Mouse (Mus musculus) forebrain, embryonic 10.5 days (tissue): ENCODE measurements around the gene Bmper. TPM values are rescaled to one million over a fixed set of nuclear protein-coding genes. Genes with fewer than 3 reads are reported as not detected.

Experiments
- DNase-seq: peaks from one replicate; pipeline ENCODE4 v3.0.0-alpha.2; 2017; ENCODE audit warnings: low spot score; ENCODE audit errors: extremely low spot score
- H3K27ac ChIP-seq: fragments of 300-500 bp; sonication (generic); 2 replicates; pipeline ENCODE4 v1.5.1; 2016; ENCODE audit warnings: mild to moderate bottlenecking
- H3K27me3 ChIP-seq: fragments of 300-500 bp; sonication (generic); 2 replicates; pipeline ENCODE4 v1.6.1; 2016; ENCODE audit warnings: mild to moderate bottlenecking; ENCODE audit not compliant: poor library complexity, severe bottlenecking
- H3K36me3 ChIP-seq: fragments of 300-500 bp; sonication (generic); replicated peaks from 2 replicates; pipeline ENCODE4 v1.6.1; 2016; ENCODE audit warnings: mild to moderate bottlenecking, moderate library complexity
- H3K4me1 ChIP-seq: fragments of 300-500 bp; sonication (generic); 2 replicates; pipeline ENCODE4 v1.6.1; 2016
- H3K4me3 ChIP-seq: fragments of 300-500 bp; sonication (generic); 2 replicates; pipeline ENCODE4 v1.5.1; 2016; ENCODE audit warnings: mild to moderate bottlenecking, moderate library complexity
- H3K9me3 ChIP-seq: fragments of 300-500 bp; sonication (generic); 2 replicates; pipeline ENCODE4 v1.6.1; 2016; ENCODE audit warnings: mild to moderate bottlenecking, moderate library complexity
- WGBS: fragments of 180-500 bp; shearing (Covaris S2); methylation state at CpG from one replicate; pipeline ENCODE4 v1.1.7; 2016; 5-methylcytosine and 5-hydroxymethylcytosine counted together
- polyA plus RNA-seq: library from polyadenylated mRNA; unstranded; fragments of >200 nt; fragmentation: Nextera tagmentation; extraction: Ambion mirVana; gene quantifications from 2 replicates; pipeline ENCODE4 v1.2.1, GENCODE M21; 2016

The Bmper gene
- polyA plus RNA-seq, 1 experiment from 2014 or later, result 5.1 TPM

DNA sequence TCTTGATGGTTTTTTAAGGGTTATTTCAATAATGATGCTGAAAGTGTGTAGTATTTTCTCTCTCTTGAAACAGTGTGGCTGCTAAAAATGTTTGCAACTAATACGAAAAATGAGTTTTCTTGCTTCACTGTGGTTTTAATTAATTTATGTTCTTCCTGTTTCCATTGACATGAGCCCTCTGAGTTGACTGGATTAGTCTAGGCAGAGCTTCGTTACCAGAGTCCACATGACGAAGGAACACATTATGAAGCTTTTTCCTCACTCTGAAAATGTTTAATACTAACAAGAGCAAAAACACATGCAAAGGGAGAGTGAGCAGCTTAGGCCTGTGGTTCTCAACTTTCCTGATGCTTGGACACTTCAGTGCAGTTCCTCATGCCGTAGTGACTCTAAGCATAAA lies 53.4 kb downstream of the Bmper start:
- no peaks in the 10 kb centered on the region for H3K27me3 ChIP-seq
- no peaks in the 10 kb centered on the region for H3K36me3 ChIP-seq
- no peaks in the 10 kb centered on the region for H3K9me3 ChIP-seq
- H3K27ac ChIP-seq, result no peak overlapping the region
- DNase-seq, result no peak
- H3K4me3 ChIP-seq, result no peak overlapping the region
- WGBS, result 87% methylated on average over 4 of the region's 4 CpGs
- H3K4me1 ChIP-seq, result no peaks in the 10 kb centered on the region

GRCm38 (mm10) chr9:23284940-23285460 lies 62.1 kb downstream of the Bmper start:
- Histone ChIP-seq H3K36me3 (no peaks in the 10 kb centered on the region), H3K27me3 (no peaks in the 10 kb centered on the region), H3K4me1 (no peaks in the 10 kb centered on the region), H3K9me3 (no peaks in the 10 kb centered on the region), H3K4me3 (no peak overlapping the region), H3K27ac (no peak overlapping the region)
- 93% methylated on average over 4 of the region's 4 CpGs for WGBS
- no peak for DNase-seq

- no peaks in the 10 kb centered on the region for H3K27me3 ChIP-seq
- no peak overlapping the region for H3K4me3 ChIP-seq
- H3K9me3 ChIP-seq, result no peaks in the 10 kb centered on the region
- no peaks in the 10 kb centered on the region for H3K4me1 ChIP-seq
- WGBS, result 91% methylated on average over 3 of the region's 3 CpGs
- H3K27ac ChIP-seq, result no peak overlapping the region
- no peaks in the 10 kb centered on the region for H3K36me3 ChIP-seq
- no peak for DNase-seq
Measured at GRCm38 (mm10) chr9:23293574-23293973, 70.7 kb downstream of the Bmper start.

GRCm38 (mm10) chr9:23295569-23295968 lies 72.7 kb downstream of the Bmper start:
- Histone ChIP-seq H3K9me3 (no peaks in the 10 kb centered on the region), H3K4me3 (no peak overlapping the region), H3K4me1 (no peaks in the 10 kb centered on the region), H3K36me3 (no peaks in the 10 kb centered on the region), H3K27ac (no peak overlapping the region), H3K27me3 (no peaks in the 10 kb centered on the region)
- DNase-seq, result no peak
- WGBS, result 87% methylated on average over 6 of the region's 6 CpGs

- Histone ChIP-seq H3K36me3 (no peaks in the 10 kb centered on the region), H3K27ac (no peak overlapping the region), H3K27me3 (no peaks in the 10 kb centered on the region), H3K4me3 (no peak overlapping the region), H3K9me3 (no peaks in the 10 kb centered on the region), H3K4me1 (no peaks in the 10 kb centered on the region)
- 82% methylated on average over 8 of the region's 8 CpGs for WGBS
- no peak for DNase-seq
Measured at GRCm38 (mm10) chr9:23297491-23298170, 74.8 kb downstream of the Bmper start.

GRCm38 (mm10) chr9:23300376-23300775 lies 77.5 kb downstream of the Bmper start:
- Histone ChIP-seq H3K9me3 (no peaks in the 10 kb centered on the region), H3K36me3 (no peaks in the 10 kb centered on the region), H3K4me1 (no peaks in the 10 kb centered on the region), H3K4me3 (no peak overlapping the region), H3K27ac (no peak overlapping the region), H3K27me3 (no peaks in the 10 kb centered on the region)
- DNase-seq, result no peak
- WGBS, result 84% methylated on average over 8 of the region's 8 CpGs

GRCm38 (mm10) chr9:23305681-23306080 lies 82.8 kb downstream of the Bmper start:
- peaks cover 5% of the 10 kb centered on the region; the same call in 1 of the 2 replicates for H3K4me1 ChIP-seq
- H3K9me3 ChIP-seq, result no peaks in the 10 kb centered on the region
- H3K36me3 ChIP-seq, result no peaks in the 10 kb centered on the region
- H3K27me3 ChIP-seq, result no peaks in the 10 kb centered on the region
- no peak for DNase-seq
- WGBS, result 81% methylated on average over 4 of the region's 4 CpGs
- no peak overlapping the region for H3K4me3 ChIP-seq
- H3K27ac ChIP-seq, result no peak overlapping the region

DNA sequence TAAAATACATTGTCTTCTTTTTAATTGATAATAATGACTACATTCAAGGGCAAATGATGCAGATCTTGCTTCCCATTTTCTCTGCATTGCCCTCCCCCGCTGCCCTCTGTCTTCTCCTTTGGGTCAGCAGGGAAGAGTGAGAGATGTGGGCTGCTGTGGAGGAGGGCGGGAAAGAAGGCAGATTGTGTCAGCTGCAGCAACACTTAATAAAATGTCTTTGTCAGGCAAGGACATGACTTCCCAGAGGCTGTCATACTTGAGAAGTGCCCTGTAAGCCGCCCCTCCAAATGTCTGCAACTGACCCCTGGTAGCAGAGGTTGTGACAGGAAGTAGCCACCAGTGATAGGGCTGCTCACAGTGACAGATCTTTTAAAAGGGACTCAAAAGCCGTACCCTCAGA lies 83.3 kb downstream of the Bmper start:
- no peak overlapping the region for H3K27ac ChIP-seq
- H3K9me3 ChIP-seq, result no peaks in the 10 kb centered on the region
- DNase-seq, result no peak
- WGBS, result 82% methylated on average over 4 of the region's 4 CpGs
- no peaks in the 10 kb centered on the region for H3K36me3 ChIP-seq
- H3K4me3 ChIP-seq, result no peak overlapping the region
- peaks cover 9% of the 10 kb centered on the region for H3K4me1 ChIP-seq
- no peaks in the 10 kb centered on the region for H3K27me3 ChIP-seq

- H3K4me3 ChIP-seq, result no peak overlapping the region
- WGBS, result 96% methylated on average over 2 of the region's 2 CpGs
- no peaks in the 10 kb centered on the region for H3K36me3 ChIP-seq
- H3K27me3 ChIP-seq, result no peaks in the 10 kb centered on the region
- H3K4me1 ChIP-seq, result peaks cover 9% of the 10 kb centered on the region
- no peak overlapping the region for H3K27ac ChIP-seq
- DNase-seq, result no peak
- no peaks in the 10 kb centered on the region for H3K9me3 ChIP-seq
Measured at GRCm38 (mm10) chr9:23307835-23308234, 85.0 kb downstream of the Bmper start.

DNA sequence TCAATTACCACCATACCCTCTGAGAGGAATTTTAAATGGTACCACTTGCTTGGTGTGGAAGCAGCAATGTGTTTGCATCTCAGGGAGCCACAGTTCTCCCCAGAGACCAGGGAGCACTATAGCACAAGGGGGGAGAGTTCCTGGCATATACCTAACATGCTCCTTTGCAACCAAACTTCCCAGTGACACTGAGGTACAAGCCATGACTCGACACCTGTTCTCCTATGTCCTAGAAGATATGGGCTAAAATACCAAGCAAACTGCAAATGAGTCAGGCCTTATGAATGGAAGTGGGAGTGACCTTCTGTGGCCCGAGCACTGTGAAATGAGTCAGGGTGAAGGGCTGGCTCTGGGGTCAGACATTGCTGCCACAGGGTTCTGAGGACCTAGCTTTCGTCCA lies 88.1 kb downstream of the Bmper start:
- H3K9me3 ChIP-seq, result no peaks in the 10 kb centered on the region
- 75% methylated on average over 3 of the region's 3 CpGs for WGBS
- peaks cover 9% of the 10 kb centered on the region for H3K4me1 ChIP-seq
- H3K36me3 ChIP-seq, result no peaks in the 10 kb centered on the region
- H3K27me3 ChIP-seq, result no peaks in the 10 kb centered on the region
- H3K4me3 ChIP-seq, result no peak overlapping the region
- DNase-seq, result no peak
- no peak overlapping the region for H3K27ac ChIP-seq

DNA sequence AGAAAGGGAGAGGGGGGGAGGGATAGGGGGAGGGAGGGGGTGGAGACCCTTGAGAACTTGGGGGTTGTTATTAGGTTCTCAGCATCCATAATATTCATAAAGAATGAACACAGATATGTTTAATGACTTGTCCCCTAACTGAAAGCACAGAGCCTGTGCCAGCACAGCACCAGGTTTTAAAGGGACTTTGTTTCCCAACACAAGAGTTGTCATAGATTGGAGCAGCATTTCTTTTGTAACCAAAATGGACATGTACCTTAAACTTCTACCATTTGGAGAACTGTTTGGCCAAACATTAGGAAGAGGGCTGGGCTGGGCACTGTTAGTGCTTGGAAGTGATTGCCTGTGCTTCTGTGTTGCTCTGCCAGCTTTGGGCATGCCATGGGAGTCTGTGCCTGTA lies 89.1 kb downstream of the Bmper start:
- no peak for DNase-seq
- no peaks in the 10 kb centered on the region for H3K27me3 ChIP-seq
- no peak overlapping the region for H3K27ac ChIP-seq
- H3K36me3 ChIP-seq, result no peaks in the 10 kb centered on the region
- no peak overlapping the region for H3K4me3 ChIP-seq
- H3K4me1 ChIP-seq, result peaks cover 7% of the 10 kb centered on the region
- H3K9me3 ChIP-seq, result no peaks in the 10 kb centered on the region

GRCm38 (mm10) chr9:23312877-23313276 lies 90.0 kb downstream of the Bmper start:
- H3K27ac ChIP-seq, result no peak overlapping the region
- no peaks in the 10 kb centered on the region for H3K36me3 ChIP-seq
- no peaks in the 10 kb centered on the region for H3K27me3 ChIP-seq
- no peak overlapping the region for H3K4me3 ChIP-seq
- no peaks in the 10 kb centered on the region for H3K9me3 ChIP-seq
- no peak for DNase-seq
- H3K4me1 ChIP-seq, result peaks cover 7% of the 10 kb centered on the region
- 88% methylated on average over 2 of the region's 2 CpGs for WGBS

- no peaks in the 10 kb centered on the region for H3K27me3 ChIP-seq
- no peaks in the 10 kb centered on the region for H3K36me3 ChIP-seq
- H3K9me3 ChIP-seq, result no peaks in the 10 kb centered on the region
- H3K4me1 ChIP-seq, result peaks cover 3% of the 10 kb centered on the region
- 93% methylated on average over 5 of the region's 5 CpGs for WGBS
- no peak overlapping the region for H3K27ac ChIP-seq
- no peak overlapping the region for H3K4me3 ChIP-seq
- DNase-seq, result no peak
Measured at GRCm38 (mm10) chr9:23315631-23316330, 92.9 kb downstream of the Bmper start.
